Mouse (Mus musculus): ENCODE results near the gene Dclk2. TPM values are rescaled to one million over a fixed set of nuclear protein-coding genes. Genes with fewer than 3 reads are reported as not detected.

Dclk2 gene
- total RNA-seq, 2 experiments from 2014 or later: 0.21 to 0.66 TPM

- no peak for DNase-seq (ENCODE audit: low spot score)
Measured at GRCm38 (mm10) chr3:86846036-86846435, 74.6 kb downstream of the Dclk2 start.

DNA sequence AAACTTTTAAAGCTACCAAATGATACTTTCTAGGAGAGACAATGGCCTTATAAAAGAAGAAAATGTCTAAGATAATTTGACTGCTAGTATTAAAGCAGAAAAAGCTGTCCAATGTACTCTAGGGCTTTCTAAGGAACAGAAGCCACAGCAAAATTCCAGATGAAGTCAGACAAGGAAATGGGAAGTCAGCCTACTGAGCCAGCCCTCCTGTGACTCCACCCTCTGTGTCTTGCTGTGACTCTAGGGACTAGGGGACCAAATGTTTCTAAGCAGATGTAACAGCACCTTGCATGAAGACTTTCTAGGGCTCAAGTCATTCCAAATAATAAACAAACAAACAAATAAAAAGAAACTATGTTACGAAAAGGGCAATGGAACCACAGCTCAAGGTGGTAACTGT lies 75.1 kb downstream of the Dclk2 start:
- peak; percentile 2 for DNase-seq (ENCODE audit: low spot score)

DNA sequence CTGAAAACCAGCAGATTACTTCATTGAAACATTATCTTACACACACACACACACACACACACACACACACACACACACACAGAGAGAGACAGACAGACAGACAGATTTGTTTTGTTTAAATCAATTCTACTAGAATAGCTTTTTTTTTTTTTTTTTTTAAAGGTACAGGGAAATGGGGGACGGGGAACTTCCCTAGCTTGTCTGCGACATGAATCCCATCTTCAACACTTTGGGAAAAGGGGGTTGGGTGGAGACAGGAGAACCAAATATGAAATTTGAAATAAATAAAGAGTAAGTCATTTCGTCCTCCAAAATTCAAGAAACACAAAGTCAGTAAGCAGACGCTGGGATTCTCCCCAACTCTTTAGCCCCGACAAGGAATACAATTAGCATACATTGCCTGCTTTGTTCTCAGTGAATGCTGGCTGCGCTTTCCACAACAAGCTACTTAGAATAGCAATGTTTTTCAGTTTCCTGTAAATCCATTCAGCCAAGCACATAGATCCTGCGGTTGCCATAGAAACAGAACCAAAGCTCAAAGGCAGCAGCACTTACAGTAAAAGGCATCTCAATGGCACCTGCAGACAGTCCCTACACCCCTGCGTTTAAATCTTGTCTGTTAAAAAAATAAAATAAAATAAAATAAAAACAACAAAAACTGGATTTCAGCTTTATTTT lies 75.7 kb downstream of the Dclk2 start:
- DNase-seq (ENCODE audit: low spot score): no peak

DNA sequence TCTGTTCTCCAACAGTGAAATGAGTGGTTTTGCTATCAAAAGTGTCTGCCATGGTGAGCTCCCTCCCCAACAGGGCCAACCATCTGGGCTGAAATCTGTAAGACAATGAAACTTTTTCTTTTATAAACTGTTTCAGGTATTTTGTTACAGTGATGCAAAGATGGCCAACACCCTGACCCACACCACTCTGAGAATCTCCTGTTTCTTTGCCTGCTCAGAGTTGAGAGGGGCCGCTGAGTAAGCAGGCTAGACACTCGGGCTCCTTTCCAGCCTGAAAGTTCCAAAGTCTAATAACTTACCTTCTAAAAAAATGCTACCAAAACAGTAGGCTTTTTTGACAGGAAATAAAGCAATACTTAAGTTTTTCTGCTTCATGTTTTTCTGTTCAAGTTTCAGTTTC lies 78.2 kb downstream of the Dclk2 start:
- DNase-seq (ENCODE audit: low spot score): no peak

DNA sequence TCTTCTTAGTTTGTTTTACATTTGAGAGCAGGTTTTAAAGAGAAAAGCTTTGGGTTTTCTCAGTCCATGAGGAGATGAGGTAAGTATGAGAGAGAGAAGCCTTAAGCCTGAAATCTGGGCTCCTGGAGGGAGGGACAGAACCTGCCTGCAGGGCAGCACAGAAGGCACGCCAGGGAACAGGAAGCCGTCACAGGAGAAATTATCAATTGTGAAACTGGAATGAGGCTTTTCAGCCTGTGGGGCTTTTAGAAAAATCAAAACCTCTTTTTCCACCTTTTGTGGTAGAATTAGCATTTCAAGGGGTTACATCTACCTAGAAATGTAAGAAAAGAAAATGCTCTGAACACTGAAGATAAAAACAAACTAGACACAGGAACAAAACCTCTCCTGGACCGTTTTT lies 81.0 kb downstream of the Dclk2 start:
- DNase-seq (ENCODE audit: low spot score): no peak

DNA sequence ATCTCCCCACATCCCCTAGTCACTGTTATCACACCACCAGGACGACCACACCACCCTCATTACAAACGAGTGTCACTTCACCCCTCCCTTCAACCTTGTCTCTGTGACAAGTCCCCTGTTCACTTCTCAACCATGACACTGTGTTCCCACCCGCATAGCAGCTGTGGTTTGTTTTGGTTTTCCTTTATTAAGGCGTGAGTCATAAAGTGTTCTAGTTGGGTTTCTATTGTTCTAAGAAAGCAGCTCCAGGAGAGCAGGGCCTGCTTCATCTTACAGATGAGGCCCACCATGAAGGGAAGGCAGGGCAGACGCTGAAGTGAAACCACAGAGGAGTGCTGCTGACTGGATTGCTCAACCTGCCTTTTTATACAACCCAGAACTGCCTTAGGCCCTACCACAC lies 83.3 kb downstream of the Dclk2 start:
- DNase-seq (ENCODE audit: low spot score): no peak

GRCm38 (mm10) chr3:86835180-86835579 lies 85.5 kb downstream of the Dclk2 start:
- DNase-seq (ENCODE audit: low spot score): no peak

GRCm38 (mm10) chr3:86834341-86834740 lies 86.3 kb downstream of the Dclk2 start:
- no peak for DNase-seq (ENCODE audit: low spot score)

DNA sequence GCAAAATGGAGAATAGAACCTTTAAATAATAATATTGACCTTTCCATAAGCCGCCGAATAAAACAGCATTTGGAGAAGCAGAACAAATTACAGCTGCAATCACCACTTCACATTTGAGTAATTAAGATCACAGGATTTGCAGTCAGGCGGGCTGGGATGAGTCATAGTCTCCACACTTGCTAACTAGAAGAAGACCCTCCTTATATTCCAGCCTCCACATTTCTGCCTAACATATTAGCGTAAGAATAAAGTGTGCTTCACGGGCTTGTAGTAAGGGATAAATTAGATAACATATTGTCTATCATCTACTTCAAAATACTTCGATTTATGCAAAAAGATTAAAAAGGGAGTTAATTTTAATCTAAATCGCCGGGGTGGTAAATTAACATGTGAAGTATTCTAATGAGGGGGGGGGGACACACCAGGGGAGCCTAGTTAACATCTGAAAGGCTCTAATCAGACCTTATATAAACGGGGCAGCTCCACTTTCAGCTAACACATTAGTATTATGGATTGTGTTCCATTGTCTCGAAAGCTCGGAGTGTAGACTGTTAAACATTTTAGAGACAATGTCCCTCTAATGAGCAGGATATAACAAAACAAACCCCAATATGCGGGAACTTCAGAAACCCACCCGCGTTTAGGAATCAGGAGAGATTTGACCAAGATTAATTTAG lies 87.9 kb downstream of the Dclk2 start:
- no peak for DNase-seq (ENCODE audit: low spot score)

- DNase-seq (ENCODE audit: low spot score): no peak
Measured at GRCm38 (mm10) chr3:86832115-86832514, 88.5 kb downstream of the Dclk2 start.

GRCm38 (mm10) chr3:86827506-86827905 lies 93.1 kb downstream of the Dclk2 start:
- DNase-seq (ENCODE audit: low spot score): no peak

GRCm38 (mm10) chr3:86821383-86821782 lies 99.3 kb downstream of the Dclk2 start:
- DNase-seq (ENCODE audit: low spot score): no peak

GRCm38 (mm10) chr3:86820344-86820743 lies 100.3 kb downstream of the Dclk2 start:
- no peak for DNase-seq (ENCODE audit: low spot score)

DNA sequence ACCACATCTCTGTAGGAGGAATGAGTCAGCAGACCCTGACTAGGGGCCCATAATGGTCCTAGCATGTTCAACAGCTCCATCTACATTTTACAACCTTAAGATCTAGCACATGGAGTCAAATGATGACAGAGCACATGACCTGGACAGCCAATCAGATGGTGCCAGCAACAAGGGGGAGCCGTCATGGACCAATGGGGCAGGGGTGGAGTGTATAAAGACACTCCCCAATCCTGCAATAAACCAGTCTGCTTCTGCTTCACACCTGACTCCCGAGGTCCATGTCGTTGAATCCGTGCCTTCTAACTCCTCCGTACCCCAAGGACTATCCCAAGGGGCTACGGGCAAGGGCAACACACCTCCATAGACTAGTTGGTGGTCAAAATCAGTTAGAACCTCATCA lies 101.3 kb downstream of the Dclk2 start:
- DNase-seq (ENCODE audit: low spot score): no peak

- DNase-seq (ENCODE audit: low spot score): no peak
Measured at GRCm38 (mm10) chr3:86818001-86818585, 102.6 kb downstream of the Dclk2 start.

DNA sequence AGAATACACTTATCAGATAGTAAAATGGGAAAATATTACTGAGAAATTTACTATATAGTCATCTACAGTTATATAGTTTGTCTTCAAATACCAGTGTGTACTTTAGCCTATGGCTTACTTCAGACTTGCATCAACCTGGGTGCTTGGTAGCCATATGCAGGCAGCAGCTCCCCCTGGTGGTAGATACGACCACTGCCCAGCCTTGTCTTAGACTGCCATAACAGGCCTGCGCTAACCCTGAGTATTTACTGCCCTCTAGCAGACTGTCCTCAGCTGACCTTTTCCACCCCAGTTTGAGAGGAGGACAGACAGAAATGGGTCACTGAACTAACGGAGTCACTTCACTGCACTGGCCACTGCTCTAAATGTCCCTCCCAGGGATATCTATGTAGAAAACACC lies 108.0 kb downstream of the Dclk2 start:
- DNase-seq (ENCODE audit: low spot score): peak; percentile 88

GRCm38 (mm10) chr3:86810908-86811307 lies 109.7 kb downstream of the Dclk2 start:
- DNase-seq (ENCODE audit: low spot score): no peak

- DNase-seq (ENCODE audit: low spot score): no peak
Measured at GRCm38 (mm10) chr3:86809646-86810045, 111.0 kb downstream of the Dclk2 start.

DNA sequence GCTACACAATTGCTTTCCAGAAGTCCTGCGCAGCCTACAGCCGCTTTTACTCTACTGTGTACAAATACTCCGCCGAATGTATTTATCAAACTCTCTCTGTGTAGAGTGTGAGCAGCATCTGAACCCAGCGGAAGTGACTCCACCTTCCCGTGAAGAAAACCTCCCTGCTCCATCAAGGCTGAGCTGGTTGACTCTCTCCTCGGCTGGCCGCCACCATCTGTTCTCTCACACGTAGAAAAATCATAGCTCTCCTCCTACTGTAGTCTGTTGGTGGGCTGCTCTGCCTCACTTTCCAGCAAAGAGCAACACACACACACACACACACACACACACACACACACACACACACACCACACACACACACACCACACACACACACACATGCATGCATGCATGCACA lies 111.5 kb downstream of the Dclk2 start:
- DNase-seq (ENCODE audit: low spot score): no peak

GRCm38 (mm10) chr3:86807750-86808467 lies 112.7 kb downstream of the Dclk2 start:
- no peak for DNase-seq (ENCODE audit: low spot score)

GRCm38 (mm10) chr3:86806834-86807233 lies 113.8 kb downstream of the Dclk2 start:
- no peak for DNase-seq (ENCODE audit: low spot score)

DNA sequence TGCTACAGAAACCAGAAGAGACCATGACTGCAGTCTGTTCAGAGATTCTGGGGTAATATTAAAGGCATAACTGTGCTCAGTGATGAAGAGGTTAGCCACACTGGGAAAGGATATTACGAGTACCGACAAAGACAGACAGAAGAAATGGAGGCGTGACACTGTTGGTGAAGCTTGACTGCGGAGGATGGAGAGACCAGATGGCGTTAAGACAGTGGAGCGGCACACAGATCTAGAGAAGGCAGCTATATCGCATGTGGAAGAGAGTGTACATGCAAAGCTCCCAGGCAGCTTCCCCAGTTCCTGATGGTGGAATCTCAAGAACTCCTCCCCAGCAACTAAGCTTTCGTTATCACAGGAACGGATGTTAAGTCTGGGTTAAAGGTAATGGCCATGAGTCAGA lies 116.4 kb downstream of the Dclk2 start:
- no peak for DNase-seq (ENCODE audit: low spot score)
